Mouse (Mus musculus) stomach, embryonic 16.5 days (tissue): ENCODE results near the gene Gm42715. TPM values are rescaled to one million over a fixed set of nuclear protein-coding genes. Genes with fewer than 3 reads are reported as not detected.
A peak's percentile ranks its signal among the peaks of the same experiment; 100 is the strongest.

Experiments
- ATAC-seq: fragments of 200-750 bp; cut with Nextera tagmentation; 2 replicates; pipeline ENCODE4 v1.8.0; 2017; ENCODE audit warnings: moderate number of reproducible peaks, moderate TSS enrichment; ENCODE audit not compliant: insufficient read depth, low FRiP score
- H3K27ac ChIP-seq: fragments of 300-500 bp; sonication (generic); 2 replicates; pipeline ENCODE4 v1.5.1; 2014; ENCODE audit warnings: low read length
- H3K27me3 ChIP-seq: fragments of 300-500 bp; sonication (generic); 2 replicates; pipeline ENCODE4 v1.6.1; 2014; ENCODE audit warnings: low read length, control low read depth, mixed read lengths; ENCODE audit not compliant: control insufficient read depth, insufficient read depth
- H3K36me3 ChIP-seq: fragments of 300-500 bp; sonication (generic); 2 replicates; pipeline ENCODE4 v1.6.1; 2014; ENCODE audit warnings: low read length; ENCODE audit not compliant: control insufficient read depth, insufficient read depth
- H3K4me1 ChIP-seq: fragments of 300-500 bp; sonication (generic); 2 replicates; pipeline ENCODE4 v1.6.1; 2014; ENCODE audit warnings: low read length, control low read depth, mixed read lengths; ENCODE audit not compliant: control insufficient read depth, insufficient read depth
- H3K4me2 ChIP-seq: fragments of 300-500 bp; sonication (generic); 2 replicates; pipeline ENCODE4 v1.6.1; 2014; ENCODE audit warnings: low read depth, low read length, mixed read lengths
- H3K4me3 ChIP-seq: fragments of 300-500 bp; sonication (generic); replicated peaks from 2 replicates; pipeline ENCODE4 v1.5.1; 2014; ENCODE audit warnings: mild to moderate bottlenecking, low read length
- H3K9ac ChIP-seq: fragments of 300-500 bp; sonication (generic); 2 replicates; pipeline ENCODE4 v1.6.1; 2014; ENCODE audit warnings: low read length
- H3K9me3 ChIP-seq: fragments of 300-500 bp; sonication (generic); replicated peaks from 2 replicates; pipeline ENCODE4 v1.6.1; 2016; ENCODE audit warnings: low read length, control low read depth; ENCODE audit not compliant: control insufficient read depth
- WGBS: fragments of 180-500 bp; shearing (Covaris S2); extraction: QIAGEN DNeasy Blood & Tissue Kit; methylation state at CpG from one replicate; pipeline ENCODE4 v1.1.7; 2014; 5-methylcytosine and 5-hydroxymethylcytosine counted together
- polyA plus RNA-seq: library from polyadenylated mRNA; unstranded; fragments of >200 nt; fragmentation: Nextera tagmentation; extraction: Ambion mirVana; gene quantifications from 2 replicates; pipeline ENCODE4 v1.2.1, GENCODE M21; 2015

Gm42715 gene
- polyA plus RNA-seq, 1 experiment from 2014 or later: 12.3 TPM

DNA sequence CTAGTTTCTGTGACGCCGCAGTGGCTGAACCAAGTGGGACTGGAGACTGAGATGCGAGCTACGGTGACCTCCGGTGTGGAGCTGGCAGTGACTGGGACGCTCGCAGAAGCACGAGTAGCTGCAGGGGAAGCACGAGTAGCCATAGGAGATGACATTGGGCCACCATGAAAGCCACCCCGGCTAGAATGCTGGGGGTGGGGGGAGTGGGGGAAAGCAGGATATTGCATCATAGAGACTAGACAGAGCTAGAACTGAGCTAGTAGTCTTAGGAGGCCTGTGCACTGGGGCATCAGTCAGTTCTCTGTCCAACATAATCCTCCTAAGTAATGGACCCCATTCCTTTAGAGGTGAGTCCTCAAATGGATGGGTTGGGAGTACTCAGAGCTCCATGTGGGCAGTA is 84.9 kb downstream of the Gm42715 start:
- Histone ChIP-seq H3K4me2 (no peak overlapping the region), H3K36me3 (peaks cover 18% of the 10 kb centered on the region; the same call in 1 of the 2 replicates), H3K9me3 (no peaks in the 10 kb centered on the region), H3K4me3 (no peak overlapping the region), H3K4me1 (no peaks in the 10 kb centered on the region), H3K27me3 (no peaks in the 10 kb centered on the region), H3K9ac (no peak overlapping the region), H3K27ac (no peak overlapping the region)
- no peak for ATAC-seq
- 86% methylated on average over 10 of the region's 10 CpGs for WGBS

DNA sequence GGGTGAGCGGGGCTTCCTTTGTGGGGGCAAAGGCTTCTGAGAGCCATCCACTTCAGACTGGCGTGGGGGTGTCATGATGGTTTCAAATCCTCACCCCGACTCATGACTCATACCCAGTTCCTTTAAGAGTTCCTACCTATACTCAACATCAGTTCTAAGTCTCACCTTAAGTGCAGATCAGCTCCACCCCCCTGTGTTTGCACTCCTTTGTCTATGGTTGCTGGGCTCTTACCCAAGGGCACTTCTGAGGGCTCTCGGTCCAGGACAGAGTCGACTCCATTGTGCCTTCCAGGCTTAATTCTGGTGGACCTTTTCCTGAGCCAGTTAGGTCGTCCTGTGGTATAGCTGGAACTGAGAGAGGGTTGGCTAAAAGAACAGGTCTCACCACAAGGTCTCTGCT is 87.8 kb downstream of the Gm42715 start:
- no peak overlapping the region for H3K27ac ChIP-seq
- 69% methylated on average over 6 of the region's 6 CpGs for WGBS
- 0 out of 2 replicates have a peak, but pooled peaks cover 6% of the 10 kb centered on the region for H3K9me3 ChIP-seq
- no peak for ATAC-seq
- H3K4me3 ChIP-seq: no peak overlapping the region
- peaks cover 42% of the 10 kb centered on the region for H3K36me3 ChIP-seq
- no peak overlapping the region for H3K9ac ChIP-seq
- no peak overlapping the region for H3K4me2 ChIP-seq
- no peaks in the 10 kb centered on the region for H3K4me1 ChIP-seq
- H3K27me3 ChIP-seq: no peaks in the 10 kb centered on the region

DNA sequence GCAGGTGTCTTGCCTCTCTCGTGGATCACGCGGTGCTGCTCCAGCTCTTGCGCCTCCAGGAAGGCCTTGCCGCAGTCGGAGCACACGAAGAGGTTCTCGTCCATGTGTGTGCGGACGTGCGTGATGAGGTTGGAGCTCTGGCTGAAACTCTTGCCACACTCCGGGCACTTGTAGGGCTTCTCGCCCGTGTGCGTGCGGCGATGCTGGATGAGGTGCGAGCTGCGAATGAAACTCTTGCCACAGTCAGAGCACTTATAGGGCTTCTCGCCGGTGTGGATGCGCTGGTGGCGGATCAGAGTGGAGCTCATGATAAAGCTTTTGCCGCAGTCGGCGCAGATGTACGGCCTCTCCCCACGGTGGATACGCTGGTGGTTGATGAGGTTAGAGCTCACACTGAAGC is 91.6 kb downstream of the Gm42715 start:
- Histone ChIP-seq H3K9ac (no peak overlapping the region), H3K4me2 (no peak overlapping the region), H3K4me1 (peaks cover 13% of the 10 kb centered on the region), H3K36me3 (peaks cover 49% of the 10 kb centered on the region), H3K9me3 (0 out of 2 replicates have a peak, but pooled peaks cover 6% of the 10 kb centered on the region), H3K27me3 (no peaks in the 10 kb centered on the region), H3K27ac (no peak overlapping the region), H3K4me3 (no peak overlapping the region)
- WGBS: 95% methylated on average over 29 of the region's 29 CpGs
- ATAC-seq: no peak

DNA sequence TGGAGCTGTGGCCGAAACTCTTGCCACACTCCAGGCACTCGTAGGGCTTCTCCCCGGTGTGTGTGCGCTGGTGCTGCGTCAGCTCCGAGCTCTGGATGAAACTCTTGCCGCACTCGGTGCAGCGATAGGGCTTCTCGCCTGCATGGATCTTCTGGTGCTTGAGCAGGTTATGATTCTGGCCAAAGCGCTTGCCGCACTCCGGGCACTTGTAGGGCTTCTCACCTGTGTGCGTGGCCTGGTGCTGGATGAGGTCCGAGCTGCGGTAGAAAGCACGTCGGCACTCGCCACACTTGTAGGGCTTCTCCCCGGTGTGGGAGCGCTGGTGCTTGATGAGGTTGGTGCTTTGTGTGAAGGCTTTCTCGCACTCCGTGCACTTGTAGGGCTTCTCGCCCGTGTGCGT is 92.2 kb downstream of the Gm42715 start:
- H3K4me3 ChIP-seq: no peak overlapping the region
- H3K36me3 ChIP-seq: peaks cover 49% of the 10 kb centered on the region
- no peak overlapping the region for H3K27ac ChIP-seq
- 0 out of 2 replicates have a peak, but pooled peaks cover 6% of the 10 kb centered on the region for H3K9me3 ChIP-seq
- no peak for ATAC-seq
- H3K4me2 ChIP-seq: no peak overlapping the region
- H3K27me3 ChIP-seq: no peaks in the 10 kb centered on the region
- H3K9ac ChIP-seq: no peak overlapping the region
- WGBS: 96% methylated on average over 26 of the region's 26 CpGs
- peaks cover 16% of the 10 kb centered on the region for H3K4me1 ChIP-seq

DNA sequence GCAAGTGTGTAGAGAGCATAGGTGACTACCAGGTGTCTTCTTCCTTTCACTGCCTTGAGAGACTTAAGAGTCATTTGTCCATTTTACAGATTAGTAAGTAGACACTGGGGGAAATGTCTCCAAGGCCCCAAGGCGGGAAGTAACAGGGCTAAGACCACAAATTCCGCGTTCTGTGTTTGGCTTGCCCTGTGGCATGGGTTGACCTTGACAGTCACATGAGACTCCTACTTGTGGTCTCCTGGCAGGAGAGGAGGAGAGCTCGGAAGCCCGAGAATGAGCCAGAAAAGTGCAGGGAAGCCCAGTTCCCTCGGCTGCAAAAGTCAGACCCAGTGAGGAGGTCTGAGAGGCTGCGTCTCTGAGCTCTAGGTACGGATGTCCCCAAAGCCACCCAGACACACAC is 94.1 kb downstream of the Gm42715 start:
- WGBS: 85% methylated on average over 8 of the region's 8 CpGs
- Histone ChIP-seq H3K9me3 (0 out of 2 replicates have a peak, but pooled peaks cover 6% of the 10 kb centered on the region), H3K27me3 (no peaks in the 10 kb centered on the region), H3K4me3 (no peak overlapping the region), H3K4me2 (no peak overlapping the region), H3K4me1 (peaks cover 16% of the 10 kb centered on the region), H3K36me3 (peaks cover 43% of the 10 kb centered on the region), H3K9ac (peak overlapping the region; percentile 96; the same call in 1 of the 2 replicates), H3K27ac (no peak overlapping the region)
- ATAC-seq: no peak

DNA sequence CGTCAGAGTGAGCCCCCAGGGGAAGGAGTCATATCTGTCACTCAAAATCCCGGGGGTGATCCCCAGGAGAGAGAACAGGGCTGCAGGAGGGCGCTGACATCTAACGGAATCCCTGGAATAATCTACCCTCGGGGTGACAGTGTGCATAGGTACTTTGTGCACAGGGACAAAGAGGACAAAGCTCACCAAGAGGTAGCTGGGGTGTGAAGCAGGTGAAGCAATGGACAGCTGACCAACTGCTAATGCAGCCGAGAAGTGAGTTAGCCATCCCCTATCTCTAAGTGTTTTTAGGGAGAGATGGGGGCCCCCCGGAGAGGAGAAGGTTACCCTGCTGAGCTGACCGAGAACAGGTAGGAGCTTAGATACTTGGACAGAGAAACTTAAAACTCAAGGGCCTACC is 94.7 kb downstream of the Gm42715 start:
- H3K4me1 ChIP-seq: peaks cover 16% of the 10 kb centered on the region
- H3K36me3 ChIP-seq: peaks cover 37% of the 10 kb centered on the region
- H3K4me2 ChIP-seq: peak overlapping the region; percentile 79
- ATAC-seq: no peak
- H3K27ac ChIP-seq: peak overlapping the region; percentile 89
- peak overlapping the region; percentile 100 for H3K4me3 ChIP-seq
- WGBS: 26% methylated on average over 8 of the region's 8 CpGs
- H3K27me3 ChIP-seq: no peaks in the 10 kb centered on the region
- peak overlapping the region; percentile 96 for H3K9ac ChIP-seq
- 0 out of 2 replicates have a peak, but pooled peaks cover 6% of the 10 kb centered on the region for H3K9me3 ChIP-seq

DNA sequence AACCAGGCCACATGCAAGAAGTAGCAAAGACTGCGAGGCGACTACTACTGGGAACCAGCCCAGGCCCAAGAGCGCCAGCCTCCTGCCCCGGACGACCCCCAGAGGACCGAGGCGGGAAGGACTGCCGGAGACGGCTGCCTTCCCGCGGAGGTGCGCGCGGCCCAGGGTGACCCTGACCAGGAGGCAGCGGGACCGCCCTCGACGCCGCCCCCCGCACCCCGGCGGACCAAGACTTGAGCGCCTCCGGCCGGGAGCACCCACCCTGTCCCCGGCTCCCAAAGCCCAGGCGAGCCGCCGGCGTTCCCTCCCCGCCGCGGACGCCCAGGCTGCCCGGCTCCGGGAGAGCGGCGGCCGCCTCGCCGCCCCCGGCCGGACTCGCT is 95.1 kb downstream of the Gm42715 start:
- 0% methylated on average over 41 of the region's 44 CpGs for WGBS

DNA sequence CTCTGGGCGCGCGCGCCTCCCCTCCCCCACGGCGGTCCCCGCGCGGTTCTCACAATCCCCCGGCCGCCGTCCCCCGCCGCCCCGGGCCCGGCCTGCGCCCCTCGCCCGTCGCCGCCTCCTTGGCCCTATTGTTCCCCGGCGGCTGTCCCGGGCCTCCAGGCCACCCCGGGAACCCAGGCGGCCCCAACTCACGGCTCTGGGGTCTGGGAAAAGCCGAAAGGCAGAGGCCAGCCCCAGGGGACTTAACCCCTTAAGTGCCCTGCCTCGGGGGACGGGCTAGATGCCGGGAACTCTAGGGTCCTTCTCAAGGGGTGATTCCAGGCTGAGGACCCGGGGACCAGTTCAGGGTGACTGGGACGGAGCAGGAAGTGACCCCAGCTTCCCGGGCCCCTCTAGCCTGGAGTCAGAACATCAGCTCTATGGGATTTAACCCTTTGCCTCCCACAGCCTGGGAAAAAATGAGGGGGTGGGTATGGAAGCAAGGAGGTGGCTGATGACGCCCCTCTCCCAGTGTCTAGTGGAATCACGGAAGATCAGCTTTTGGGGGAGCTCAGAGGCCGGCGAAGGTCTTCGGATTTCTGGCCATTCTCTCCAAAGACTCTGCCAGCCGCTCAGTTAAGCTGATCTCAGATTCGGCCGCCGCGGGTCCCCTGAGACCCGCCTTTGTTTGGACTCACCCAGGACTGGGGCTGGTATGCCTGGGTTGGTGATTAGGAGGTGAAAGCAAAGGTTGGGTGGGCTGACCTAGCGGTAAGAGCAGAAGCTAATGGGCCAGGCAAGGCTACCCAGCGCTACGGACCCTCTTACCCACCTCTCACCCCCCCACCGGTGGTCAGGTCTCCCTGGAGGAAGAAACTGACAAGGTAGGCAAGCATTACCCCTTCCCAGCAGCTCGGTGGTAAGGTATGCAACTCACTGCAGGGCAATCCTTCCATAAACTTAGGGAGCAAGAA is 95.8 kb downstream of the Gm42715 start, which contains the start of gene Zfp629:
Zfp629 (minus strand) TSS at position 907 of the 953 bp plus-strand sequence.
- peak; percentile 91 for ATAC-seq
- peak within 1 kb of the TSS; percentile 96 for H3K9ac ChIP-seq
- peak within 1 kb of the TSS; percentile 89 for H3K27ac ChIP-seq
- WGBS: under 1% methylated on average over 49 of the region's 50 CpGs
- peak within 1 kb of the TSS; percentile 79 for H3K4me2 ChIP-seq
- peaks cover 27% of the 10 kb centered on the region for H3K36me3 ChIP-seq
- peak within 1 kb of the TSS; percentile 100 for H3K4me3 ChIP-seq
- H3K4me1 ChIP-seq: peaks cover 16% of the 10 kb centered on the region
- H3K27me3 ChIP-seq: no peaks in the 10 kb centered on the region
- 0 out of 2 replicates have a peak, but pooled peaks cover 6% of the 10 kb centered on the region for H3K9me3 ChIP-seq

More for the DNA sequence above, 95.1 kb downstream of the Gm42715 start:
- peaks cover 34% of the 10 kb centered on the region for H3K36me3 ChIP-seq
- H3K9me3 ChIP-seq: 0 out of 2 replicates have a peak, but pooled peaks cover 6% of the 10 kb centered on the region
- H3K27me3 ChIP-seq: no peaks in the 10 kb centered on the region
- H3K27ac ChIP-seq: peak overlapping the region; percentile 89
- peak; percentile 45; the same call in 1 of the 2 replicates for ATAC-seq
- H3K4me3 ChIP-seq: peak overlapping the region; percentile 100
- peak overlapping the region; percentile 79 for H3K4me2 ChIP-seq
- peaks cover 16% of the 10 kb centered on the region for H3K4me1 ChIP-seq
- peak overlapping the region; percentile 96 for H3K9ac ChIP-seq

DNA sequence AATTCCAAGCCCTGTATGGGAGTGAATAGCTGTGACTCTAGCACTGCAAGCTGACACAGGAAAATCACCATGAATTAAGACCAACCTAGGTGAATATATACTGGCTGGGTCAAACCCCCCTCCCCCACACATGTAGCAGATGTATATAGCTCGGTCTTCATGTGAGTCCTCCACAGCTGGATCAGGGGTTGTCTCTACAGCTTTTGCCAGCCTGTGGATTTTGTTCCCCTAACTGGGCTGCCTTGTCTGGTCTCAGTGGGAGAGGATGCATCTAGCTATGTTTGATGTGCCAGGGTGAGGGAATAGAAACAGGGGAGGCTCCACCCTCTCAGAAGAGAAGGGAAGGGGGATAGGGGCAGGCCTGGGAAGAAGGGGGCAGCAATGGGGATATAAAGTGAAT is 97.0 kb downstream of the Gm42715 start:
- no peak for ATAC-seq
- 60% methylated on average over 1 of the region's 1 CpGs for WGBS
- no peaks in the 10 kb centered on the region for H3K27me3 ChIP-seq
- no peak overlapping the region; the same call in 1 of the 2 replicates for H3K9ac ChIP-seq
- peaks cover 15% of the 10 kb centered on the region for H3K36me3 ChIP-seq
- H3K9me3 ChIP-seq: 0 out of 2 replicates have a peak, but pooled peaks cover 5% of the 10 kb centered on the region
- peaks cover 16% of the 10 kb centered on the region for H3K4me1 ChIP-seq
- no peak overlapping the region for H3K4me2 ChIP-seq
- no peak overlapping the region for H3K27ac ChIP-seq
- no peak overlapping the region for H3K4me3 ChIP-seq
